Mouse (Mus musculus): Measurements from ENCODE around the gene Parp1. TPM values are rescaled to one million over a fixed set of nuclear protein-coding genes. Genes with fewer than 3 reads are reported as not detected.

The Parp1 gene
- polyA plus RNA-seq, 2 experiments = 47.3 to 47.7 TPM

DNA sequence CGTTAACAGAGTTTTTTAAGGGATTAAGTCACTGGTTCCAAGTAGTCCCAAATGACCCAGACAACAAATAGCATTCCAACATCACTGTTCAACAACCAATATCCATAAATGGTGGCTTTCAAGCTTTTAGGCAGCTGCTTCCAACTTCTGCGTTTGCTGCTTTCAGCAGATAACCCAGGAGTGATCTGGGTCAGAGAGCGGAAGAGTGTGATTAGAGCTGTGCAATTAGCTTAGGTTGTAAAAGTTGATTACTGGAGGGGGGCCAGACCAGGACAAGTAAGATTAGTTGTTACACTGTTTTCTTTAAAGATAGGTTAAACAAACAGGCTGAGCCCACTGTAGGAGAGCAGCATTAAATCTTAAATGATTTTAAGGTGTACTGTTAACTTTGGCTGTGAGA is 7.5 kb upstream of the Parp1 start:
- TF ChIP-seq EP300 (IDR thresholded peaks at IDR 0.05; ENCODE audit: low read depth) (0 out of 2 replicates have a peak, but pooled peaks have one; percentile 11), CTCF (IDR thresholded peaks at IDR 0.05; ENCODE audit: low read depth) (no peak)
- Histone ChIP-seq H3K4me2 (ENCODE audit: low read depth) (no peak overlapping the region), H3K36me3 (replicated peaks; ENCODE audit: control insufficient read depth, insufficient read depth, low read depth) (no peaks in the 10 kb centered on the region), H3K27ac (no peak overlapping the region), H3K4me3 (ENCODE audit: insufficient read depth in 1 of 2, low read depth in 2 of 2, low read length in 2 of 2) (no peak overlapping the region), H3K4me1 (replicated peaks; ENCODE audit: control insufficient read depth in 2 of 2, insufficient read depth in 2 of 2, low read length in 1 of 2) (peaks cover 0 to 4% of the 10 kb centered on the region in 2 experiments; a peak in 2 of 4 replicates), H3K27me3 (ENCODE audit: control insufficient read depth, insufficient read depth, low read length) (no peaks in the 10 kb centered on the region), H3K9me3 (ENCODE audit: control insufficient read depth, low read length) (no peaks in the 10 kb centered on the region), H3K9ac (replicated peaks) (no peak overlapping the region)
- ATAC-seq (ENCODE audit: insufficient read depth) (no peak), DNase-seq (ENCODE audit: low read depth in 3 of 3, low spot score in 3 of 3) (no peak)
- 11% methylated on average over 3 of the region's 3 CpGs for WGBS (ENCODE audit: insufficient replicate concordance)

GRCm38 (mm10) chr1:180564885-180565284 is 3.8 kb upstream of the Parp1 start:
- no peak for DNase-seq (ENCODE audit: low read depth in 3 of 3, low spot score in 3 of 3)
- TF ChIP-seq EP300 (IDR thresholded peaks at IDR 0.05; ENCODE audit: low read depth) (no peak), CTCF (IDR thresholded peaks at IDR 0.05; ENCODE audit: low read depth) (no peak)
- H3K9ac ChIP-seq (replicated peaks) = no peak overlapping the region
- no peaks in the 10 kb centered on the region for H3K36me3 ChIP-seq (replicated peaks; ENCODE audit: control insufficient read depth, insufficient read depth, low read depth)
- no peak overlapping the region for H3K4me2 ChIP-seq (ENCODE audit: low read depth)
- ATAC-seq (ENCODE audit: insufficient read depth) = no peak
- WGBS (ENCODE audit: insufficient replicate concordance) = 76% methylated on average over 5 of the region's 5 CpGs
- H3K9me3 ChIP-seq (ENCODE audit: control insufficient read depth, low read length) = no peaks in the 10 kb centered on the region
- no peak overlapping the region for H3K27ac ChIP-seq
- no peak overlapping the region for H3K4me3 ChIP-seq (ENCODE audit: insufficient read depth in 1 of 2, low read depth in 2 of 2, low read length in 2 of 2)
- peaks cover 3 to 7% of the 10 kb centered on the region in 2 experiments for H3K4me1 ChIP-seq (replicated peaks; ENCODE audit: control insufficient read depth in 2 of 2, insufficient read depth in 2 of 2, low read length in 1 of 2)
- H3K27me3 ChIP-seq (ENCODE audit: control insufficient read depth, insufficient read depth, low read length) = no peaks in the 10 kb centered on the region

DNA sequence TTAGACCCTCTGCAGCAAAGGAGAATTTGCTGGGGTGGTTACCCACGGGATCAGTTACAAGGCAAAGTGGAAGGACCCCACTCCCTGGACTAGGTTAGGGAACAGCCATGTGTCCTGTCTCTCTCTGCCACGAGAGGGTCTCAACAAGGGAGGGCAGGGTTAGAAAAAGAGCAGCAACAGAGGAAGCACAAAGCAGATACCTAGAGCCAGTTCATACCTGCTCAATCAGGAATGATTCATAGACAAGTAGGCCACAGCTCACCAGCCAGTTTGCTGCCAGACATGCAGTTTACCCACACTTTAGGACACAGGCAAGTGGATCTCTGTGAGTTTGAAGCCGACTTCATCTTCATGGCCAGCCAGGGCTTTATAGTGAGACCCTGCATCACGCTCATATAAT is 963 bp upstream of the Parp1 start:
- H3K9me3 ChIP-seq (ENCODE audit: control insufficient read depth, low read length) = no peaks in the 10 kb centered on the region
- DNase-seq (ENCODE audit: low read depth in 3 of 3, low spot score in 3 of 3) = no peak
- ATAC-seq (ENCODE audit: insufficient read depth) = no peak
- TF ChIP-seq CTCF (IDR thresholded peaks at IDR 0.05; ENCODE audit: low read depth) (no peak), EP300 (IDR thresholded peaks at IDR 0.05; ENCODE audit: low read depth) (no peak)
- no peak overlapping the region for H3K4me3 ChIP-seq (ENCODE audit: insufficient read depth in 1 of 2, low read depth in 2 of 2, low read length in 2 of 2)
- H3K27me3 ChIP-seq (ENCODE audit: control insufficient read depth, insufficient read depth, low read length) = no peaks in the 10 kb centered on the region
- 69% methylated on average over 4 of the region's 4 CpGs for WGBS (ENCODE audit: insufficient replicate concordance)
- H3K9ac ChIP-seq (replicated peaks) = no peak overlapping the region
- H3K36me3 ChIP-seq (replicated peaks; ENCODE audit: control insufficient read depth, insufficient read depth, low read depth) = no peaks in the 10 kb centered on the region
- no peak overlapping the region for H3K4me2 ChIP-seq (ENCODE audit: low read depth)
- H3K4me1 ChIP-seq (replicated peaks; ENCODE audit: control insufficient read depth in 2 of 2, insufficient read depth in 2 of 2, low read length in 1 of 2) = peaks cover 16 to 34% of the 10 kb centered on the region in 2 experiments
- H3K27ac ChIP-seq = no peak overlapping the region

DNA sequence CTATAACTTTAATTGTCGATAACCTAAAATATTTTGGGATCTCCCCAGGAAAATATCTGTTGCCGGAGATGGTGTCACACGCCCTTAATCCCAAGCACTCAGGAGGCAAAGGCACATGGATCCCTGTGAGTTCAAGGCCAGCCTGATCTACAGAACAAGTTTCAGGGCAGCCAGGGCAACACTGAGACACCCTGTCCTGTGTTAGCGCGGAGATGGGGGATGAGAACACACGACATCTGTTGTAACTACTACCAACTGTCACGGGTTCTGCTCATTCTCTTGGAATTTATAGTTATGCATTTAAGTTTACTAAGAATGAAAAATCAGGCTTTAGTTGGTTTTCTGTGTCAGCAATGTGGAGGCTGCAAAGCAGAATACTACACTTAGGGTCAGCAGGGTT is 476 bp upstream of the Parp1 start:
- DNase-seq (ENCODE audit: low read depth in 3 of 3, low spot score in 3 of 3) (no peak), ATAC-seq (ENCODE audit: insufficient read depth) (no peak)
- peaks cover 16 to 35% of the 10 kb centered on the region in 2 experiments for H3K4me1 ChIP-seq (replicated peaks; ENCODE audit: control insufficient read depth in 2 of 2, insufficient read depth in 2 of 2, low read length in 1 of 2)
- no peaks in the 10 kb centered on the region for H3K27me3 ChIP-seq (ENCODE audit: control insufficient read depth, insufficient read depth, low read length)
- H3K9ac ChIP-seq (replicated peaks) = peak overlapping the region; percentile 40; the same call in 1 of the 2 replicates
- 43% methylated on average over 7 of the region's 7 CpGs for WGBS (ENCODE audit: insufficient replicate concordance)
- H3K27ac ChIP-seq = no peak overlapping the region
- no peaks in the 10 kb centered on the region for H3K36me3 ChIP-seq (replicated peaks; ENCODE audit: control insufficient read depth, insufficient read depth, low read depth)
- no peak for TF ChIP-seq CTCF (IDR thresholded peaks at IDR 0.05; ENCODE audit: low read depth)
- peak overlapping the region; percentile 100 for H3K4me2 ChIP-seq (ENCODE audit: low read depth)
- no peaks in the 10 kb centered on the region for H3K9me3 ChIP-seq (ENCODE audit: control insufficient read depth, low read length)
- peak overlapping the region; percentile 36 to 92 for H3K4me3 ChIP-seq (ENCODE audit: insufficient read depth in 1 of 2, low read depth in 2 of 2, low read length in 2 of 2)

DNA sequence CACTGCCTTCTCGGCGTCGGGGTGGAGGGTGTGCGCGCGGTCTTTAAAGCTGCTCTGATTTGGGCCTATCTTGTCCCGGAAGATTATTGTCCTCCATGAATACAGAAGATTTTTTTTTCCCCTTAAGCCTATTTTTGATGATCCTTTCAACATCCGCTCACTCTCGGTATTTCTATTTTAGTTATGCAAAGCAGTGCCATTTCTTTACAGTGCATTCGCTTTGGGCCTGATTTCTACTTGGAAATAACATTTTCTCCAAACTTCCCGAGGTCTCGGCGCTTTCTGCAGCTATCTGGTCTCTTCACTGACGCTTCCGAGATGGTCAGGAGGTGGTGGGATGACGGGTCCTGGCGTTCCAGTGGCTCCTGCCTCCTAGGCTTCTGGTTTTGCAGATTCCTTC is 729 bp downstream of the Parp1 start:
- peaks cover 4% of the 10 kb centered on the region for H3K36me3 ChIP-seq (replicated peaks; ENCODE audit: control insufficient read depth, insufficient read depth, low read depth)
- H3K4me1 ChIP-seq (replicated peaks; ENCODE audit: control insufficient read depth in 2 of 2, insufficient read depth in 2 of 2, low read length in 1 of 2) = peaks cover 16 to 35% of the 10 kb centered on the region in 2 experiments
- no peak for DNase-seq (ENCODE audit: low read depth in 3 of 3, low spot score in 3 of 3)
- ATAC-seq (ENCODE audit: insufficient read depth) = no peak
- WGBS (ENCODE audit: insufficient replicate concordance) = under 1% methylated on average over 17 of the region's 17 CpGs
- H3K27me3 ChIP-seq (ENCODE audit: control insufficient read depth, insufficient read depth, low read length) = no peaks in the 10 kb centered on the region
- H3K27ac ChIP-seq = peak overlapping the region; percentile 39; the same call in 1 of the 2 replicates
- H3K4me3 ChIP-seq (ENCODE audit: insufficient read depth in 1 of 2, low read depth in 2 of 2, low read length in 2 of 2) = peak overlapping the region; percentile 83 to 92
- TF ChIP-seq CTCF (IDR thresholded peaks at IDR 0.05; ENCODE audit: low read depth) = no peak
- no peak for TF ChIP-seq EP300 (IDR thresholded peaks at IDR 0.05; ENCODE audit: low read depth)
- peak overlapping the region; percentile 100 for H3K4me2 ChIP-seq (ENCODE audit: low read depth)
- H3K9me3 ChIP-seq (ENCODE audit: control insufficient read depth, low read length) = no peaks in the 10 kb centered on the region
- H3K9ac ChIP-seq (replicated peaks) = peak overlapping the region; percentile 75
